Mouse (Mus musculus): ENCODE data around the gene Hist1h1a. TPM values are rescaled to one million over a fixed set of nuclear protein-coding genes. Genes with fewer than 3 reads are reported as not detected.

Hist1h1a gene
- total and polyA plus RNA-seq, 3 experiments: 2.4 to 1,163 (median 30.9) TPM

DNA sequence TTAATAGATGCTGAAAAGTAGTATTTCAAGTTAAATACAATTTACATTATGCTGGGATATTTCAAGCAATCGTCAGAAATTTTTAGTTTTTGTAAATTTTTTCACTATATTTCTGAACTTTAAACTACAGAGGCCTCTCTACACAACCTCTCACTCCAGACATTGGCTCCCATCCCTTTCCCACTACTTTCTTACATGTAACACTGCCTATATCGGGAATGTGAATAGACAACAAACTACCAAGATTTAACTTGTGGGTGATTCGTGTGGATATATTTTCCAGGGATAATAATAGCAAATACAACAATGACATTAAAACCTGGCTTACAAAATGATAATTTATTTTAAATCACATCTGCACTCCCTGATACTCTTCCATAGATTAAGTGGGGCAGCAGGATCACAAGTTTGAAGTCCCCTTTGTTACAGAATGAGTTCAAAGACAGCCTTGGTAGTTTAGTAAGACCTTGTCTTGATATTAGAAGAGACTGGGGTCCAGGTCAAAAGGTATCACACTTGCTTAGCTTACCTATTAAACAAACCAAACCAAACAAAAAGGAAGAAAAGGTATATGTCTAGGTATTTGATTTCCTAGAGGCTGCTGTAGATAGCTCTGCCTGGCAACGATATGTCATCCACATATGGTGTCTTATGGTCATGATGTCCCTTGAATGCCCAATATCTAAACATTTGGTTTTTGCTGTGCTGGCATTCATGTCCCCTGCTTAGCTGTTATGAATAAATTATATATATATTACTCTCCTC lies 10.0 kb upstream of the Hist1h1a start:
- no peaks in the 10 kb centered on the region for H3K9me3 ChIP-seq (replicated peaks; ENCODE audit: low read length)
- H3K27ac ChIP-seq (ENCODE audit: insufficient read depth, low read depth): peak overlapping the region; percentile 45
- in situ Hi-C loops (cut with MboI; ENCODE audit: low pct_ligation_motif_present, low pct_unique_long_range_greater_than_20kb, low sequenced_read_pairs): loop anchor here (25.0 kb wide), 1 partner anchor 1716 kb away; the partner anchor contains the start of genes Hist1h2ag, Hist1h2ah, Hist1h2bj and Hist1h2bk
- H3K4me3 ChIP-seq (replicated peaks in 1 of 3; ENCODE audit: low read depth in 2 of 3, low read length in 2 of 3, poor library complexity in 1 of 3): no peak overlapping the region
- no peak for TF ChIP-seq USF1 (IDR thresholded peaks at IDR 0.05; ENCODE audit: low read depth, low read length)
- no peak for TF ChIP-seq KAT2A (IDR thresholded peaks at IDR 0.05; ENCODE audit: insufficient replicate concordance, low read length)
- no peak for TF ChIP-seq POLR2AphosphoS2 (IDR thresholded peaks at IDR 0.05; ENCODE audit: low read depth, low read length)
- TF ChIP-seq CHD2 (IDR thresholded peaks at IDR 0.05; ENCODE audit: low read length): no peak
- TF ChIP-seq POLR2A (IDR thresholded peaks at IDR 0.05; ENCODE audit: low read depth, low read length): no peak
- no peak for TF ChIP-seq ZNF384 (IDR thresholded peaks at IDR 0.05; ENCODE audit: low read depth, low read length)
- no peaks in the 10 kb centered on the region for H3K79me2 ChIP-seq (replicated peaks; ENCODE audit: control insufficient read depth, extremely low read depth, insufficient read depth, poor library complexity, severe bottlenecking)
- no peak overlapping the region for H3K4me2 ChIP-seq (ENCODE audit: insufficient read depth, low read depth, poor library complexity, severe bottlenecking)
- H3K9ac ChIP-seq (ENCODE audit: insufficient read depth, low read depth): peak overlapping the region; percentile 63; the same call in 1 of the 2 replicates
- dilution Hi-C loops (cut with MboI; ENCODE audit: extremely low pct_ligation_motif_present, extremely low pct_unique_long_range_greater_than_20kb, low sequenced_read_pairs): no loop called here
- peaks cover 0 to 44% of the 10 kb centered on the region in 2 experiments; a peak in 2 of 4 replicates for H3K4me1 ChIP-seq (ENCODE audit: control insufficient read depth in 1 of 2, insufficient read depth in 2 of 2)
- DNase-seq (ENCODE audit: extremely low read depth): no peak
- H3K36me3 ChIP-seq (replicated peaks in 1 of 2; ENCODE audit: control insufficient read depth in 1 of 2, insufficient read depth in 1 of 2, low read length in 1 of 2): no peaks in the 10 kb centered on the region
- H3K27me3 ChIP-seq (replicated peaks): no peaks in the 10 kb centered on the region

DNA sequence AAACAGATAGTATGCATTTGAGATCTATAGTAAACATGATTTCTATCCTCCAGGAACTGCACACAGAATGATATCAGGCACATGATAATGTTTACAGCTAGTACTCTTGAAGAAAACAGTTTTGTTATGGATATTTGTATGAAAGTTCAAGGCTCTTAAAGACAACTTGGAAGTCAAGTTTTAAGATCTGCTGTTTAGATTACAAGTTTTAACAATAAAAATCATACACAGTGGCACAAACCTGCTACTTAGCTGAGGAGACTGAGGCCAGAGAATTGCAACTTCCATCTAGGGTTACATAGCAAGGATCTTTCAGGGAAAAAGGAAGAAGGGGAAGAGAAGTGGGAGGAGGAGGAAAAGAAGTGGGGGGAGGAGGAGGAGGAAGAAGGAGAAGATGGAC lies 8.5 kb upstream of the Hist1h1a start:
- Histone ChIP-seq H3K9me3 (replicated peaks; ENCODE audit: low read length) (no peaks in the 10 kb centered on the region), H3K4me3 (replicated peaks in 1 of 3; ENCODE audit: low read depth in 2 of 3, low read length in 2 of 3, poor library complexity in 1 of 3) (no peak overlapping the region), H3K79me2 (replicated peaks; ENCODE audit: control insufficient read depth, extremely low read depth, insufficient read depth, poor library complexity, severe bottlenecking) (no peaks in the 10 kb centered on the region), H3K27ac (ENCODE audit: insufficient read depth, low read depth) (peak overlapping the region; percentile 69), H3K4me1 (ENCODE audit: control insufficient read depth in 1 of 2, insufficient read depth in 2 of 2) (peaks cover 2 to 48% of the 10 kb centered on the region in 2 experiments; a peak in 3 of 4 replicates), H3K9ac (ENCODE audit: insufficient read depth, low read depth) (no peak overlapping the region), H3K36me3 (replicated peaks in 1 of 2; ENCODE audit: control insufficient read depth in 1 of 2, insufficient read depth in 1 of 2, low read length in 1 of 2) (no peaks in the 10 kb centered on the region), H3K27me3 (replicated peaks) (no peaks in the 10 kb centered on the region), H3K4me2 (ENCODE audit: insufficient read depth, low read depth, poor library complexity, severe bottlenecking) (0 out of 2 replicates have a peak overlapping the region, but pooled peaks have one; percentile 29)
- dilution Hi-C loops (cut with MboI; ENCODE audit: extremely low pct_ligation_motif_present, extremely low pct_unique_long_range_greater_than_20kb, low sequenced_read_pairs): no loop called here
- no peak for DNase-seq (ENCODE audit: extremely low read depth)
- TF ChIP-seq MYC (IDR thresholded peaks at IDR 0.05; ENCODE audit: low read depth, low read length) (no peak), EP300 (IDR thresholded peaks at IDR 0.05; ENCODE audit: low read length) (no peak), UBTF (IDR thresholded peaks at IDR 0.05; ENCODE audit: low read depth, low read length) (no peak), SIN3A (IDR thresholded peaks at IDR 0.05; ENCODE audit: low read length) (no peak), KAT2A (IDR thresholded peaks at IDR 0.05; ENCODE audit: insufficient replicate concordance, low read length) (no peak), SMC3 (IDR thresholded peaks at IDR 0.05; ENCODE audit: low read depth, low read length) (no peak), JUN (IDR thresholded peaks at IDR 0.05; ENCODE audit: insufficient read depth, low read depth, low read length) (no peak), POLR2AphosphoS2 (IDR thresholded peaks at IDR 0.05; ENCODE audit: low read depth, low read length) (no peak), RAD21 (IDR thresholded peaks at IDR 0.05; ENCODE audit: low read depth, low read length) (no peak)
- in situ Hi-C loops (cut with MboI; ENCODE audit: low pct_ligation_motif_present, low pct_unique_long_range_greater_than_20kb, low sequenced_read_pairs): loop anchor here (25.0 kb wide), 1 partner anchor 1718 kb away; the partner anchor contains the start of genes Hist1h2ag, Hist1h2ah, Hist1h2bj and Hist1h2bk

Measured in CH12.LX (cell line).